13 mouse cellular contexts compared by ENCODE assay signal in the genomic region with DNA sequence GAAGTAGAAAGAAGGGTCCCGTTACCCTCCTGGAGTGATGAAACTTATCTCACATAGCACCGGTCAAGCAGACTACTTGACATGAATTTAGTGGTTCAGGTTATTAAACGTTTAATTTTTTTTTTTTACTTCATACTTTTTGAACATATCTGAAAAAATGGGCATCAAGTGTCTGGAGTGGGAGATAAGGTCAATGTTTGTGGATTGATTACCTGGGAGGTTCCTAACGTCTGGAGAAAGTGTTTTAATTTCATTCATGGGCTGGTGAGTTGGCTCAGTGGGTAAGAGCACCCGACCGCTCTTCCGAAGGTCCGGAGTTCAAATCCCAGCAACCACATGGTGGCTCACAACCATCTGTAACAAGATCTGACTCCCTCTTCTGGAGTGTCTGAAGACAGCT. TPM values are rescaled to one million over a fixed set of nuclear protein-coding genes. Genes with fewer than 3 reads are reported as not detected.
DNase-seq lines count a peak whose midpoint lies in the region; ATAC-seq and TF ChIP-seq lines count a peak whose summit lies in the region.
"Not testable (repeated sequence)": the region's sequence is repeated elsewhere in the genome, so short reads cannot be mapped to it uniquely, and the experiment has no call there.
"Had no signal": no experiment of that assay in that cellular context is flagged by ENCODE, and none has a peak within 500 bp of the region (broad histone marks: within the 10 kb centered on the region; RNA-seq: fewer than 3 reads in every experiment).

No protein-coding gene starts in this region.

- TF ChIP-seq CTCF in ES-Bruce4 (IDR thresholded peaks at IDR 0.05; ENCODE audit: low read depth, low read length); heart, postnatal 0 days (IDR thresholded peaks at IDR 0.05; ENCODE audit: low read depth); intestine, postnatal 0 days (IDR thresholded peaks at IDR 0.05; ENCODE audit: low read depth): not testable (repeated sequence)

- TF ChIP-seq EP300 in ES-Bruce4 (IDR thresholded peaks at IDR 0.05; ENCODE audit: insufficient read depth, low read depth, low read length); heart, postnatal 0 days (IDR thresholded peaks at IDR 0.05; ENCODE audit: low read depth): not testable (repeated sequence)

- peak overlapping the region; percentile 43 for H3K4me3 ChIP-seq in ES-Bruce4 (ENCODE audit: low read depth, low read length)
- peak overlapping the region; percentile 99 for H3K4me3 ChIP-seq in embryonic facial prominence, embryonic 12.5 days
- H3K4me3 ChIP-seq in forebrain, embryonic 14.5 days (ENCODE audit: low read depth, low read length) = peak overlapping the region; percentile 88; the same call in 1 of the 2 replicates
- not testable (repeated sequence) for H3K4me3 ChIP-seq in heart, postnatal 0 days (ENCODE audit: low read depth, low read length)
- H3K4me3 ChIP-seq in intestine, postnatal 0 days (ENCODE audit: low read depth, low read length) = peak overlapping the region; percentile 90; the same call in 1 of the 2 replicates
- H3K4me3 ChIP-seq in liver, embryonic 11.5 days (ENCODE audit: low read depth, low read length) = peak overlapping the region; percentile 90
- H3K4me3 ChIP-seq in megakaryocyte, embryonic 14.5 days (replicated peaks) = peak overlapping the region; percentile 99
- peak overlapping the region; percentile 83; the same call in 1 of the 2 replicates for H3K4me3 ChIP-seq in neural tube, embryonic 12.5 days

- not testable (repeated sequence) for H3K27ac ChIP-seq in ES-Bruce4 (ENCODE audit: insufficient read depth, low read length); embryonic facial prominence, embryonic 12.5 days; forebrain, embryonic 14.5 days (ENCODE audit: low read depth, low read length); heart, postnatal 0 days (ENCODE audit: low read depth); neural tube, embryonic 12.5 days
- peak overlapping the region; percentile 74; the same call in 1 of the 2 replicates for H3K27ac ChIP-seq in intestine, postnatal 0 days (ENCODE audit: low read depth, low read length)
- H3K27ac ChIP-seq in liver, embryonic 11.5 days (ENCODE audit: low read depth, low read length) = peak overlapping the region; percentile 76

- ATAC-seq in embryonic facial prominence, embryonic 12.5 days (ENCODE audit: insufficient number of reproducible peaks, insufficient read depth, low FRiP score, low TSS enrichment); forebrain, embryonic 14.5 days; heart, postnatal 0 days (ENCODE audit: insufficient read depth, low read depth); intestine, postnatal 0 days; liver, embryonic 11.5 days (replicated peaks; ENCODE audit: low FRiP score); neural tube, embryonic 12.5 days (ENCODE audit: low FRiP score, low read depth): not testable (repeated sequence)

- 83% methylated on average over 8 of the region's 8 CpGs for WGBS in embryonic facial prominence, embryonic 12.5 days
- WGBS in forebrain, embryonic 14.5 days = 86% methylated on average over 8 of the region's 8 CpGs
- 76% methylated on average over 8 of the region's 8 CpGs for WGBS in heart, postnatal 0 days
- 75% methylated on average over 8 of the region's 8 CpGs for WGBS in intestine, postnatal 0 days
- 65% methylated on average over 8 of the region's 8 CpGs for WGBS in liver, embryonic 11.5 days
- 87% methylated on average over 8 of the region's 8 CpGs for WGBS in neural tube, embryonic 12.5 days

- peak overlapping the region; percentile 77 for H3K9ac ChIP-seq in ES-Bruce4 (ENCODE audit: low read depth, poor library complexity, severe bottlenecking)
- H3K9ac ChIP-seq in embryonic facial prominence, embryonic 12.5 days = peak overlapping the region; percentile 86; the same call in 1 of the 2 replicates
- peak overlapping the region; percentile 90 for H3K9ac ChIP-seq in forebrain, embryonic 14.5 days (ENCODE audit: low read length)
- H3K9ac ChIP-seq in heart, postnatal 0 days (replicated peaks; ENCODE audit: low read depth, low read length); intestine, postnatal 0 days (ENCODE audit: low read depth, low read length); neural tube, embryonic 12.5 days: not testable (repeated sequence)
- peak overlapping the region; percentile 89; the same call in 1 of the 2 replicates for H3K9ac ChIP-seq in liver, embryonic 11.5 days (ENCODE audit: low read depth, low read length)

- H3K27me3 ChIP-seq in ES-Bruce4 (ENCODE audit: control insufficient read depth, insufficient read depth, low read length, poor library complexity, severe bottlenecking); embryonic facial prominence, embryonic 12.5 days; forebrain, embryonic 14.5 days (replicated peaks; ENCODE audit: control insufficient read depth, insufficient read depth, low read length); heart, postnatal 0 days (ENCODE audit: control insufficient read depth, insufficient read depth, low read length); intestine, postnatal 0 days (replicated peaks; ENCODE audit: control insufficient read depth, insufficient read depth, low read length); liver, embryonic 11.5 days (replicated peaks; ENCODE audit: control insufficient read depth, insufficient read depth, low read length); megakaryocyte, embryonic 14.5 days (replicated peaks); neural tube, embryonic 12.5 days (replicated peaks): not testable (repeated sequence)

- H3K4me2 ChIP-seq in embryonic facial prominence, embryonic 12.5 days (replicated peaks) = peak overlapping the region; percentile 99
- peak overlapping the region; percentile 99 for H3K4me2 ChIP-seq in forebrain, embryonic 14.5 days (ENCODE audit: low read length)
- H3K4me2 ChIP-seq in heart, postnatal 0 days (ENCODE audit: low read depth, low read length) = peak overlapping the region; percentile 99; the same call in 1 of the 2 replicates
- peak overlapping the region; percentile 96 for H3K4me2 ChIP-seq in intestine, postnatal 0 days (replicated peaks; ENCODE audit: low read depth)
- peak overlapping the region; percentile 99 for H3K4me2 ChIP-seq in liver, embryonic 11.5 days
- H3K4me2 ChIP-seq in neural tube, embryonic 12.5 days (replicated peaks) = peak overlapping the region; percentile 99

- DNase-seq in forebrain, embryonic 14.5 days (ENCODE audit: low spot score); heart, postnatal 0 days (ENCODE audit: low spot score); liver, embryonic 11.5 days (ENCODE audit: low spot score): not testable (repeated sequence)

- not testable (repeated sequence) for H3K9me3 ChIP-seq in ES-Bruce4 (replicated peaks; ENCODE audit: control insufficient read depth, insufficient read depth, low read length, poor library complexity, severe bottlenecking); embryonic facial prominence, embryonic 12.5 days; forebrain, embryonic 14.5 days (replicated peaks; ENCODE audit: control insufficient read depth, low read length); heart, postnatal 0 days (replicated peaks; ENCODE audit: control insufficient read depth, low read length); intestine, postnatal 0 days (ENCODE audit: control insufficient read depth); liver, embryonic 11.5 days (ENCODE audit: control insufficient read depth, low read length); megakaryocyte, embryonic 14.5 days; neural tube, embryonic 12.5 days

- not testable (repeated sequence) for TF ChIP-seq POLR2A in ES-Bruce4 (IDR thresholded peaks at IDR 0.05; ENCODE audit: insufficient read depth, low read length)

- not testable (repeated sequence) for H3K4me1 ChIP-seq in ES-Bruce4 (ENCODE audit: control insufficient read depth, insufficient read depth, low read length); forebrain, embryonic 14.5 days (ENCODE audit: control insufficient read depth, insufficient read depth, low read length); intestine, postnatal 0 days (replicated peaks; ENCODE audit: control insufficient read depth, insufficient read depth, low read length); liver, embryonic 11.5 days (replicated peaks; ENCODE audit: control insufficient read depth, insufficient read depth, low read length)
- peaks cover 11% of the 10 kb centered on the region for H3K4me1 ChIP-seq in embryonic facial prominence, embryonic 12.5 days
- H3K4me1 ChIP-seq in heart, postnatal 0 days (ENCODE audit: control insufficient read depth, insufficient read depth) = peaks cover 18% of the 10 kb centered on the region
- peaks cover 47% of the 10 kb centered on the region for H3K4me1 ChIP-seq in megakaryocyte, embryonic 14.5 days
- peaks cover 16% of the 10 kb centered on the region for H3K4me1 ChIP-seq in neural tube, embryonic 12.5 days

- peaks cover 16% of the 10 kb centered on the region for H3K36me3 ChIP-seq in ES-Bruce4 (ENCODE audit: control insufficient read depth, insufficient read depth, low read length, poor library complexity, severe bottlenecking)
- peaks cover 14% of the 10 kb centered on the region for H3K36me3 ChIP-seq in embryonic facial prominence, embryonic 12.5 days
- not testable (repeated sequence) for H3K36me3 ChIP-seq in forebrain, embryonic 14.5 days (ENCODE audit: control insufficient read depth, insufficient read depth, low read length); intestine, postnatal 0 days (ENCODE audit: control insufficient read depth, insufficient read depth); liver, embryonic 11.5 days (ENCODE audit: control insufficient read depth, insufficient read depth, low read length)
- peaks cover 16% of the 10 kb centered on the region for H3K36me3 ChIP-seq in heart, postnatal 0 days (replicated peaks; ENCODE audit: control insufficient read depth, insufficient read depth, low read length)
- peaks cover 25% of the 10 kb centered on the region for H3K36me3 ChIP-seq in megakaryocyte, embryonic 14.5 days (replicated peaks; ENCODE audit: low read length)
- peaks cover 12% of the 10 kb centered on the region for H3K36me3 ChIP-seq in neural tube, embryonic 12.5 days

RNA-seq across cellular contexts. Expression of a gene that starts 0.5 kb away (rescaled TPM):
- polyA plus RNA-seq in ES-Bruce4 (2011; ENCODE audit: insufficient read depth, insufficient read length, low read depth, missing spikeins) = 8.7 and 8.8 TPM in 2 replicates
- 21.6 and 22.6 TPM in 2 replicates for polyA plus RNA-seq in embryonic facial prominence, embryonic 12.5 days (2016; fragmentation: Nextera tagmentation; extraction: Ambion mirVana)
- polyA plus RNA-seq in forebrain, embryonic 14.5 days (2014; fragmentation: Nextera tagmentation; extraction: Ambion mirVana) = 21.6 and 22.2 TPM in 2 replicates
- total RNA-seq in heart, postnatal 0 days (2014; rRNA removed; ENCODE audit: low replicate concordance) = 25.8 and 35.4 TPM in 2 replicates
- polyA plus RNA-seq in heart, postnatal 0 days (2015; fragmentation: Nextera tagmentation; extraction: Ambion mirVana) = 10.9 TPM in 2 replicates
- 7.5 and 8.5 TPM in 2 replicates for polyA plus RNA-seq in intestine, postnatal 0 days (2015; fragmentation: Nextera tagmentation; extraction: Ambion mirVana)
- 22.3 and 22.5 TPM in 2 replicates for polyA plus RNA-seq in liver, embryonic 11.5 days (2014; fragmentation: Nextera tagmentation; extraction: Ambion mirVana)
- 3.7 and 10.4 TPM in 2 replicates for polyA plus RNA-seq in megakaryocyte, embryonic 14.5 days (2012; ENCODE audit: insufficient read depth, low replicate concordance)
- 19.7 and 20.9 TPM in 2 replicates for polyA plus RNA-seq in neural tube, embryonic 12.5 days (2016; fragmentation: Nextera tagmentation; extraction: Ambion mirVana)

RNA-seq across cellular contexts. Expression of a gene that starts 6.4 kb away (rescaled TPM):
- polyA plus RNA-seq in ES-Bruce4 (2011; ENCODE audit: insufficient read depth, insufficient read length, low read depth, missing spikeins) = not detected in 2 replicates
- not detected in 2 replicates for polyA plus RNA-seq in embryonic facial prominence, embryonic 12.5 days (2016; fragmentation: Nextera tagmentation; extraction: Ambion mirVana)
- polyA plus RNA-seq in forebrain, embryonic 14.5 days (2014; fragmentation: Nextera tagmentation; extraction: Ambion mirVana) = not detected in 2 replicates
- total RNA-seq in heart, postnatal 0 days (2014; rRNA removed; ENCODE audit: low replicate concordance) = not detected in 2 replicates
- 0.20 and 0.21 TPM in 2 replicates for polyA plus RNA-seq in heart, postnatal 0 days (2015; fragmentation: Nextera tagmentation; extraction: Ambion mirVana)
- not detected in 2 replicates for polyA plus RNA-seq in intestine, postnatal 0 days (2015; fragmentation: Nextera tagmentation; extraction: Ambion mirVana)
- polyA plus RNA-seq in liver, embryonic 11.5 days (2014; fragmentation: Nextera tagmentation; extraction: Ambion mirVana) = not detected in 2 replicates
- not detected in 2 replicates for polyA plus RNA-seq in megakaryocyte, embryonic 14.5 days (2012; ENCODE audit: insufficient read depth, low replicate concordance)
- polyA plus RNA-seq in neural tube, embryonic 12.5 days (2016; fragmentation: Nextera tagmentation; extraction: Ambion mirVana) = not detected in 2 replicates
- total RNA-seq: gastrocnemius, postnatal 25 days; heart, postnatal 25 days; layer of hippocampus, postnatal 14 days; left cerebral cortex, postnatal 4 days; megakaryocyte-erythroid progenitor cell, adult 5-6 weeks had no signal

RNA-seq across cellular contexts. Expression of a gene that starts 21.1 kb away (rescaled TPM):
- polyA plus RNA-seq in ES-Bruce4 (2011; ENCODE audit: insufficient read depth, insufficient read length, low read depth, missing spikeins) = 14.4 and 19.3 TPM in 2 replicates
- 25.3 and 26.6 TPM in 2 replicates for polyA plus RNA-seq in embryonic facial prominence, embryonic 12.5 days (2016; fragmentation: Nextera tagmentation; extraction: Ambion mirVana)
- 18.4 and 20.3 TPM in 2 replicates for polyA plus RNA-seq in forebrain, embryonic 14.5 days (2014; fragmentation: Nextera tagmentation; extraction: Ambion mirVana)
- 8.5 and 9.8 TPM in 2 replicates for total RNA-seq in heart, postnatal 0 days (2014; rRNA removed; ENCODE audit: low replicate concordance)
- 8.6 and 9.0 TPM in 2 replicates for polyA plus RNA-seq in heart, postnatal 0 days (2015; fragmentation: Nextera tagmentation; extraction: Ambion mirVana)
- polyA plus RNA-seq in intestine, postnatal 0 days (2015; fragmentation: Nextera tagmentation; extraction: Ambion mirVana) = 7.6 and 8.3 TPM in 2 replicates
- 24.0 and 25.0 TPM in 2 replicates for polyA plus RNA-seq in liver, embryonic 11.5 days (2014; fragmentation: Nextera tagmentation; extraction: Ambion mirVana)
- polyA plus RNA-seq in megakaryocyte, embryonic 14.5 days (2012; ENCODE audit: insufficient read depth, low replicate concordance) = 3.6 TPM in 1 of 2 replicates, not detected in the other
- 17.9 and 19.6 TPM in 2 replicates for polyA plus RNA-seq in neural tube, embryonic 12.5 days (2016; fragmentation: Nextera tagmentation; extraction: Ambion mirVana)

RNA-seq across cellular contexts. Expression of a gene that starts 33.0 kb away (rescaled TPM):
- 0.47 and 0.48 TPM in 2 replicates for polyA plus RNA-seq in ES-Bruce4 (2011; ENCODE audit: insufficient read depth, insufficient read length, low read depth, missing spikeins)
- polyA plus RNA-seq in embryonic facial prominence, embryonic 12.5 days (2016; fragmentation: Nextera tagmentation; extraction: Ambion mirVana) = not detected in 2 replicates
- not detected in 2 replicates for polyA plus RNA-seq in forebrain, embryonic 14.5 days (2014; fragmentation: Nextera tagmentation; extraction: Ambion mirVana)
- total RNA-seq in heart, postnatal 0 days (2014; rRNA removed; ENCODE audit: low replicate concordance) = not detected in 2 replicates
- not detected in 2 replicates for polyA plus RNA-seq in heart, postnatal 0 days (2015; fragmentation: Nextera tagmentation; extraction: Ambion mirVana)
- polyA plus RNA-seq in intestine, postnatal 0 days (2015; fragmentation: Nextera tagmentation; extraction: Ambion mirVana) = not detected in 2 replicates
- polyA plus RNA-seq in liver, embryonic 11.5 days (2014; fragmentation: Nextera tagmentation; extraction: Ambion mirVana) = not detected in 2 replicates
- polyA plus RNA-seq in megakaryocyte, embryonic 14.5 days (2012; ENCODE audit: insufficient read depth, low replicate concordance) = 0.46 TPM in 1 of 2 replicates, not detected in the other
- polyA plus RNA-seq in neural tube, embryonic 12.5 days (2016; fragmentation: Nextera tagmentation; extraction: Ambion mirVana) = not detected in 2 replicates
- total RNA-seq: gastrocnemius, postnatal 25 days; heart, postnatal 25 days; layer of hippocampus, postnatal 14 days; left cerebral cortex, postnatal 4 days; megakaryocyte-erythroid progenitor cell, adult 5-6 weeks had no signal

RNA-seq across cellular contexts. Expression of a gene that starts 46.3 kb away (rescaled TPM):
- 57.1 and 65.1 TPM in 2 replicates for polyA plus RNA-seq in ES-Bruce4 (2011; ENCODE audit: insufficient read depth, insufficient read length, low read depth, missing spikeins)
- 44.3 and 48.2 TPM in 2 replicates for polyA plus RNA-seq in embryonic facial prominence, embryonic 12.5 days (2016; fragmentation: Nextera tagmentation; extraction: Ambion mirVana)
- 5.1 and 9.4 TPM in 2 replicates for polyA plus RNA-seq in forebrain, embryonic 14.5 days (2014; fragmentation: Nextera tagmentation; extraction: Ambion mirVana)
- 36.7 and 40.7 TPM in 2 replicates for total RNA-seq in heart, postnatal 0 days (2014; rRNA removed; ENCODE audit: low replicate concordance)
- 32.8 and 34.9 TPM in 2 replicates for polyA plus RNA-seq in heart, postnatal 0 days (2015; fragmentation: Nextera tagmentation; extraction: Ambion mirVana)
- polyA plus RNA-seq in intestine, postnatal 0 days (2015; fragmentation: Nextera tagmentation; extraction: Ambion mirVana) = 6.8 and 8.0 TPM in 2 replicates
- polyA plus RNA-seq in liver, embryonic 11.5 days (2014; fragmentation: Nextera tagmentation; extraction: Ambion mirVana) = 25.6 and 25.8 TPM in 2 replicates
- 4.5 and 6.7 TPM in 2 replicates for polyA plus RNA-seq in megakaryocyte, embryonic 14.5 days (2012; ENCODE audit: insufficient read depth, low replicate concordance)
- 11.8 and 13.9 TPM in 2 replicates for polyA plus RNA-seq in neural tube, embryonic 12.5 days (2016; fragmentation: Nextera tagmentation; extraction: Ambion mirVana)
